Mouse (Mus musculus): ENCODE results near the gene Ralgapa2.

DNA sequence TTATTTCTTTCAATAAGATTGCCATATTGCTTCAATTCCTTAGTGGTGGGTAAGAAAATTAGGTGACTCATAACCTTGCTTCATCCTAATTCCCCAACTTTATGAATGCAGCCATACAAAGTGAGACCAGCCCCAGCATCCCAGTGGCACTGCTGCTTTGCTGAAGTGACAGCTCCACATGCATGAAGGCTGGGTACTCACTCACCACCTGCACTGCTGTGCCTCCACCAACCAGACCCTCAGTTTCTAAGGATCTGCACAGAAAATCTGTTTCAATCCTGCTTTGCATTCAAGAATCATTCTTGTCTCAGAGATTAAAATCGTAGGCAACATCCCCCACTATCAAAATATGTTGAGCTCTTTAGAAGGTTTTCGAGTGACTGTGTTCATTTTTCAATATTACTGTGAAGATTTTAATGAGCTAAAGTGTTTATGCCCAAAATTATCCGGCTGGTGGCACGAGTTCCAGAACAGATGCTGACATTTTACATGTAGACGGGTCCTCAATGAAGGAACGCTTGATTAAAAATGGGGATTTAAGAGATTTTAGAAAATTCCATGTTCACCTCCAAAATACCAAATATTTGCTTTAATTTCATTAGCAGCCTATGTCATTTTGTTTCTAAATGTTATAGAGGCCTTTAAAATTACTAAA lies 113.8 kb downstream of the Ralgapa2 start:
- no peak for TF ChIP-seq POLR2A (IDR thresholded peaks at IDR 0.05; ENCODE audit: insufficient read depth, low read length)
- TF ChIP-seq CTCF (IDR thresholded peaks at IDR 0.05; ENCODE audit: low read depth, low read length), result no peak
- no peak for TF ChIP-seq EP300 (IDR thresholded peaks at IDR 0.05; ENCODE audit: insufficient read depth, low read depth, low read length)

Data from ES-Bruce4 (cell line).